19 mouse cellular contexts compared by ENCODE assay signal in genomic region chr6:144938613-144939236, GRCm38 (mm10).
DNase-seq lines count a peak whose midpoint lies in the region; ATAC-seq and TF ChIP-seq lines count a peak whose summit lies in the region.
"Had no signal": no experiment of that assay in that cellular context is flagged by ENCODE, and none has a peak within 500 bp of the region (broad histone marks: within the 10 kb centered on the region; RNA-seq: fewer than 3 reads in every experiment).

No protein-coding gene starts in this region.

- TF ChIP-seq POLR2A in brain, embryonic 14.5 days (IDR thresholded peaks at IDR 0.05; ENCODE audit: borderline replicate concordance, extremely low read depth, insufficient read depth, insufficient read length, poor library complexity, severe bottlenecking) = no peak

- peak; percentile 29 for DNase-seq in forebrain, postnatal 0 days
- DNase-seq in brain, embryonic 14.5 days (ENCODE audit: low read depth) = peak; percentile 56
- no peak for DNase-seq in thymus, postnatal 4 days
- DNase-seq: adrenal gland, postnatal 14 days; cerebellum, adult 11-12 months; cerebellum, postnatal 14 days; gastrocnemius, postnatal 25 days; heart, adult 2 months; heart, postnatal 4 days; lung, adult 18-20 months had no signal

- H3K4me3 ChIP-seq in forebrain, postnatal 0 days (ENCODE audit: low read depth, low read length) = no peak overlapping the region
- H3K4me3 ChIP-seq in forebrain, embryonic 13.5 days = no peak overlapping the region
- H3K4me3 ChIP-seq in hindbrain, embryonic 16.5 days (ENCODE audit: low read length) = no peak overlapping the region
- H3K4me3 ChIP-seq in neural tube, embryonic 12.5 days = no peak overlapping the region
- H3K4me3 ChIP-seq: forebrain, embryonic 10.5 days; heart, adult 2 months; megakaryocyte, embryonic 14.5 days had no signal

- TF ChIP-seq CTCF in forebrain, postnatal 0 days (IDR thresholded peaks at IDR 0.05; ENCODE audit: low read depth) = no peak
- no peak for TF ChIP-seq CTCF in brain, embryonic 14.5 days (IDR thresholded peaks at IDR 0.05; ENCODE audit: borderline replicate concordance, extremely low read depth, insufficient read depth, insufficient read length)

- H3K9ac ChIP-seq in forebrain, postnatal 0 days = no peak overlapping the region
- H3K9ac ChIP-seq in forebrain, embryonic 13.5 days = no peak overlapping the region
- no peak overlapping the region for H3K9ac ChIP-seq in hindbrain, embryonic 16.5 days (ENCODE audit: low read depth, low read length)
- H3K9ac ChIP-seq in neural tube, embryonic 12.5 days = no peak overlapping the region

- peak; percentile 42; the same call in 1 of the 2 replicates for ATAC-seq in forebrain, postnatal 0 days
- ATAC-seq in forebrain, embryonic 13.5 days = no peak
- ATAC-seq in hindbrain, embryonic 16.5 days = peak; percentile 70; the same call in 1 of the 2 replicates
- ATAC-seq in neural tube, embryonic 12.5 days (ENCODE audit: low FRiP score, low read depth) = peak; percentile 70
- ATAC-seq in cerebellum, adult (ENCODE audit: insufficient number of reproducible peaks, low FRiP score, low TSS enrichment) = no peak
- ATAC-seq: intestine, embryonic 16.5 days had no signal

- H3K4me1 ChIP-seq in forebrain, postnatal 0 days (ENCODE audit: insufficient read depth) = no peaks in the 10 kb centered on the region
- peaks cover 11% of the 10 kb centered on the region; the same call in 1 of the 2 replicates for H3K4me1 ChIP-seq in forebrain, embryonic 13.5 days
- H3K4me1 ChIP-seq in hindbrain, embryonic 16.5 days (ENCODE audit: control insufficient read depth, insufficient read depth, low read depth, low read length) = peaks cover 2% of the 10 kb centered on the region; the same call in 1 of the 2 replicates
- H3K4me1 ChIP-seq in neural tube, embryonic 12.5 days = 0 out of 2 replicates have a peak, but pooled peaks cover 4% of the 10 kb centered on the region
- H3K4me1 ChIP-seq: megakaryocyte, embryonic 14.5 days had no signal

- WGBS in forebrain, postnatal 0 days = 48% methylated on average over 12 of the region's 12 CpGs
- WGBS in forebrain, embryonic 13.5 days = 58% methylated on average over 12 of the region's 12 CpGs
- WGBS in hindbrain, embryonic 16.5 days = 59% methylated on average over 12 of the region's 12 CpGs
- WGBS in neural tube, embryonic 12.5 days = 57% methylated on average over 12 of the region's 12 CpGs

- no peaks in the 10 kb centered on the region for H3K9me3 ChIP-seq in forebrain, postnatal 0 days (ENCODE audit: low read length)
- no peaks in the 10 kb centered on the region for H3K9me3 ChIP-seq in forebrain, embryonic 13.5 days (replicated peaks)
- no peaks in the 10 kb centered on the region for H3K9me3 ChIP-seq in hindbrain, embryonic 16.5 days (ENCODE audit: control insufficient read depth, low read length)
- no peaks in the 10 kb centered on the region for H3K9me3 ChIP-seq in neural tube, embryonic 12.5 days
- H3K9me3 ChIP-seq: forebrain, embryonic 10.5 days had no signal

- no peaks in the 10 kb centered on the region for H3K36me3 ChIP-seq in forebrain, postnatal 0 days (ENCODE audit: insufficient read depth)
- no peaks in the 10 kb centered on the region for H3K36me3 ChIP-seq in forebrain, embryonic 13.5 days (ENCODE audit: poor library complexity, severe bottlenecking)
- no peaks in the 10 kb centered on the region for H3K36me3 ChIP-seq in hindbrain, embryonic 16.5 days (ENCODE audit: control insufficient read depth, insufficient read depth, low read length)
- no peaks in the 10 kb centered on the region for H3K36me3 ChIP-seq in neural tube, embryonic 12.5 days
- H3K36me3 ChIP-seq: forebrain, embryonic 10.5 days; G1E had no signal

- H3K4me2 ChIP-seq in forebrain, postnatal 0 days (ENCODE audit: low read depth) = no peak overlapping the region
- H3K4me2 ChIP-seq in forebrain, embryonic 13.5 days = no peak overlapping the region
- no peak overlapping the region for H3K4me2 ChIP-seq in hindbrain, embryonic 16.5 days (ENCODE audit: low read length)
- H3K4me2 ChIP-seq in neural tube, embryonic 12.5 days (replicated peaks) = no peak overlapping the region
- H3K4me2 ChIP-seq: liver, embryonic 11.5 days had no signal

- no peaks in the 10 kb centered on the region for H3K27me3 ChIP-seq in forebrain, postnatal 0 days (ENCODE audit: insufficient read depth, low read length)
- no peaks in the 10 kb centered on the region for H3K27me3 ChIP-seq in forebrain, embryonic 13.5 days
- no peaks in the 10 kb centered on the region for H3K27me3 ChIP-seq in hindbrain, embryonic 16.5 days (replicated peaks; ENCODE audit: control insufficient read depth, insufficient read depth, low read length)
- no peaks in the 10 kb centered on the region for H3K27me3 ChIP-seq in neural tube, embryonic 12.5 days (replicated peaks)
- H3K27me3 ChIP-seq: megakaryocyte, embryonic 14.5 days had no signal

- H3K27ac ChIP-seq in forebrain, postnatal 0 days (ENCODE audit: low read depth, low read length) = no peak overlapping the region
- no peak overlapping the region for H3K27ac ChIP-seq in forebrain, embryonic 13.5 days
- H3K27ac ChIP-seq in hindbrain, embryonic 16.5 days (ENCODE audit: low read depth, low read length) = peak overlapping the region; percentile 48
- H3K27ac ChIP-seq in neural tube, embryonic 12.5 days = no peak overlapping the region
- H3K27ac ChIP-seq: heart, adult 2 months had no signal

Comparison
In these comparisons a context has a peak if more than half of its experiments do, and no peak if none do; other contexts are left out.
1. ATAC-seq: peak in forebrain, postnatal 0 days (single experiment), hindbrain, embryonic 16.5 days (single experiment) and neural tube, embryonic 12.5 days (single experiment); none in forebrain, embryonic 13.5 days (single experiment) and cerebellum, adult (single experiment).